Mouse (Mus musculus): ENCODE measurements at regions not wholly inside any gene's neighbourhood (a gene's known extent, or its start where the extent isn't known, plus 50 kb on each side); places are given as distances from the start of the nearest gene placed in this dataset.

GRCm38 (mm10) chr10:43634371-43635080 lies 56.4 kb downstream of the Cd24a start:
- no peak for DNase-seq (ENCODE audit: low read depth)

- no peak for DNase-seq (ENCODE audit: low read depth)
Measured at GRCm38 (mm10) chr10:43641169-43641945, 63.3 kb downstream of the Cd24a start.

GRCm38 (mm10) chr10:43646326-43646725 lies 68.2 kb downstream of the Cd24a start:
- DNase-seq (ENCODE audit: low read depth): no peak

- no peak for DNase-seq (ENCODE audit: low read depth)
Measured at GRCm38 (mm10) chr10:43646965-43647364, 68.9 kb downstream of the Cd24a start.

- no peak for DNase-seq (ENCODE audit: low read depth)
Measured at GRCm38 (mm10) chr10:43648186-43648585, 70.1 kb downstream of the Cd24a start.

GRCm38 (mm10) chr10:43648815-43649447 lies 70.8 kb downstream of the Cd24a start:
- no peak for DNase-seq (ENCODE audit: low read depth)

- DNase-seq (ENCODE audit: low read depth): no peak
Measured at GRCm38 (mm10) chr10:43650449-43650848, 72.4 kb downstream of the Cd24a start.

GRCm38 (mm10) chr10:43651505-43651904 lies 73.4 kb downstream of the Cd24a start:
- no peak for DNase-seq (ENCODE audit: low read depth)

- no peak for DNase-seq (ENCODE audit: low read depth)
Measured at GRCm38 (mm10) chr10:43651915-43652314, 73.8 kb downstream of the Cd24a start.

GRCm38 (mm10) chr10:43655082-43655671 lies 77.1 kb downstream of the Cd24a start:
- DNase-seq (ENCODE audit: low read depth): no peak

GRCm38 (mm10) chr10:43655680-43656079 lies 77.6 kb downstream of the Cd24a start:
- no peak for DNase-seq (ENCODE audit: low read depth)

- no peak for DNase-seq (ENCODE audit: low read depth)
Measured at GRCm38 (mm10) chr10:43656207-43656606, 78.1 kb downstream of the Cd24a start.

- no peak for DNase-seq (ENCODE audit: low read depth)
Measured at GRCm38 (mm10) chr10:43657501-43658225, 79.6 kb downstream of the Cd24a start.

- DNase-seq (ENCODE audit: low read depth): no peak
Measured at GRCm38 (mm10) chr10:43658226-43658593, 80.1 kb downstream of the Cd24a start.

- no peak for DNase-seq (ENCODE audit: low read depth)
Measured at GRCm38 (mm10) chr10:43664844-43665243, 86.8 kb downstream of the Cd24a start.

- DNase-seq (ENCODE audit: low read depth): no peak
Measured at GRCm38 (mm10) chr10:43666262-43667085, 88.4 kb downstream of the Cd24a start.

GRCm38 (mm10) chr10:43667086-43667690 lies 89.1 kb downstream of the Cd24a start:
- no peak for DNase-seq (ENCODE audit: low read depth)

- no peak for DNase-seq (ENCODE audit: low read depth)
Measured at GRCm38 (mm10) chr10:43667732-43668247, 89.7 kb downstream of the Cd24a start.

GRCm38 (mm10) chr10:43669471-43669870 lies 91.4 kb downstream of the Cd24a start:
- no peak for DNase-seq (ENCODE audit: low read depth)

- DNase-seq (ENCODE audit: low read depth): no peak
Measured at GRCm38 (mm10) chr10:43670745-43671144, 92.7 kb downstream of the Cd24a start.

Data from induced T-regulatory cell, adult 2 months (primary cell).